Mouse (Mus musculus): ENCODE measurements around the gene Enpp3. TPM values are rescaled to one million over a fixed set of nuclear protein-coding genes. Genes with fewer than 3 reads are reported as not detected.
A peak's percentile ranks its signal among the peaks of the same experiment; 100 is the strongest.

The Enpp3 gene
- polyA plus RNA-seq, 1 experiment from 2014 or later = 7.2 TPM

DNA sequence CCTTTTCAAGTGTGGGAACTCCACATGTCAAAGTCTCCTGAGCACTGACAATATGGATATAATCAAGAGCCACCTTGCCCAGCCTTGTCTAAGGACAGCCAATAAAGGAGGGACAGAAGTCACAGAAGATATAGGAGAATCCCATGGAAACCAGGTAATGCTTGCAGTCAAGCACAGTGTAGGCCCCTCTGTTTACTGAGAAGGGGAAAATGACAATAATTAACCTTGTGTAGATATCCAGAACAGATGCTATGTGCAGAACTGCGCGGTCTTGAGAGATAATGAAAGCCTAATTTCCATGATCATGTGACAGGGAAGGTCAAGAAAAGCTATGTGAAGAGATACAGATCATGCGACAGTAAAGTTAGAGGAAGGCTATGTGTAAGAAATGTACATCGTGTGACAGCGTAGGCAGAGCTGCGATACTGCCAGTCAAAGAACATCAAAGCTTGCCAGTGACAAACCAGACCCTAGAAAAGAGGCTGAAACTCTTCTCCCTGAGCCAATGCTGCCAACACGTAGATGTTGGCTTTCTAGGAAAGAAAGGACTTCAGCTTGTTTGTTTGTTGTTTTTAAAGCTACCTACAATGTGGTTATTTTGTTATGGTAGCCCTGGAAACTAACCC lies 17.1 kb downstream of the Enpp3 start:
- no peak for DNase-seq (ENCODE audit: low spot score)
- Histone ChIP-seq H3K9ac (ENCODE audit: low read depth, low read length) (no peak overlapping the region), H3K4me2 (ENCODE audit: low read depth, low read length) (no peak overlapping the region), H3K9me3 (ENCODE audit: control insufficient read depth, low read length) (no peaks in the 10 kb centered on the region), H3K36me3 (ENCODE audit: control insufficient read depth, insufficient read depth, low read length) (no peaks in the 10 kb centered on the region), H3K4me1 (ENCODE audit: control insufficient read depth, insufficient read depth, low read length) (peaks cover 4% of the 10 kb centered on the region), H3K27ac (replicated peaks; ENCODE audit: low read depth, low read length) (no peak overlapping the region), H3K4me3 (ENCODE audit: low read depth, low read length) (no peak overlapping the region), H3K27me3 (replicated peaks; ENCODE audit: control insufficient read depth, insufficient read depth, low read length) (no peaks in the 10 kb centered on the region)
- ATAC-seq (ENCODE audit: low read depth) = no peak
- 83% methylated on average over 7 of the region's 7 CpGs for WGBS

DNA sequence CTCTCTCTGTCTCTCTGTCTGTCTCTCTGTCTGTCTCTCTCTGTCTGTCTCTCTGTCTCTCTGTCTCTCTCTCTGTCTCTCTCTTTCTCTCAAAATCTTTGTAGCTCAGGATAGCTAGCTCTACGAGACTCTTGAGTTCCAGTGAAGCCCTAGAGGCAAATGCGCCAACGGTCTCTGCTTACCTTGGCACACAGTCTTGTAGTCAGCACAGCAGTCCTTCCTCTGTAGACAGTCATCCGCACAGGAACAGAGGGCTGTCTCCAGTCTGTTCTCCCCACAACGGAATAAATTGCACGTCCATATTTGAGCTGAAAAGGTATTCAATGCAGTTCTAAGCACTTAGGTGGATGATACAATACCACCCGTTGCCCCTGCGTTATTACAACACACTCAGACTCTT lies 18.0 kb downstream of the Enpp3 start:
- no peak overlapping the region for H3K4me3 ChIP-seq (ENCODE audit: low read depth, low read length)
- H3K4me2 ChIP-seq (ENCODE audit: low read depth, low read length) = no peak overlapping the region
- no peak overlapping the region for H3K9ac ChIP-seq (ENCODE audit: low read depth, low read length)
- DNase-seq (ENCODE audit: low spot score) (no peak), ATAC-seq (ENCODE audit: low read depth) (no peak)
- H3K27ac ChIP-seq (replicated peaks; ENCODE audit: low read depth, low read length) = no peak overlapping the region
- peaks cover 4% of the 10 kb centered on the region for H3K4me1 ChIP-seq (ENCODE audit: control insufficient read depth, insufficient read depth, low read length)
- H3K9me3 ChIP-seq (ENCODE audit: control insufficient read depth, low read length) = no peaks in the 10 kb centered on the region
- H3K36me3 ChIP-seq (ENCODE audit: control insufficient read depth, insufficient read depth, low read length) = no peaks in the 10 kb centered on the region
- WGBS = 84% methylated on average over 8 of the region's 8 CpGs
- H3K27me3 ChIP-seq (replicated peaks; ENCODE audit: control insufficient read depth, insufficient read depth, low read length) = no peaks in the 10 kb centered on the region

DNA sequence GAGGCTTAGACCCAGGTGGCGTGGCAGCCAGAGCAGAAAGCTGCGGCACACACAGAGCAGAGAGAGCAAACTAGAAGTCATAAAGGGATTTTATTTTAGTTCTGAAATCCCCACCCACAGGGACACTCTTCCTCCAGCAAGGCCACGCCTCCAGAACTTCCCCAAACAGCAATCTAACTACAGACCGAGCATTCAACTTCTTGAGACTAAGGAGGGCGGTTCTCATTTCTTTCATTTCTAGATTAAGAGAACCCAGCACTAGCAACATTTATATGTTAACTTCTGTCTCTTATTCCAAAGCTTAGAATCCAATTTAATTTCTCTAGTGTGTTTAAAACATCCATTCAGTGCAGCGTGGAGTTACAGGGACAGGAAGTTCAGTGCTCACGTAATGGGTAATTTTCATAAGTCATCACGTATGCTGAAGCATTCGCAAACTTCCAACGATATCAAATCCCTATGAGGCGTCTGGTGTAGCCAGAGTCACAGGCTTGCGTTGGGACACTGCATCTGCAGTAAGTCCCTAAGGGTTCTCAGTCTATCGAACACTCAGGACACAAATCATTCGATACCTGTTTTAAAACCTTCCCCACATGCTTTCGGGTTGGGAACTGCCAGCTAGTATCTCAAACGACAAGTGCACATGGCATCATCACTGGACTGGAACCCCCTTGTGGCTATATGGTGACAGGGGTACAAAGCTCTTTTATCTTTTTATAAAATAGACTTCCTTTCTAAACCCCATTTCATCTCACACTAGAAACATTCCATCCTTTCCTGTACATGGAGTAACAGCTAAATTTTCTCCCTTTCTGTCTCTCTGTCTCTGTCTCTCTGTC lies 18.7 kb downstream of the Enpp3 start:
- ATAC-seq (ENCODE audit: low read depth) (no peak), DNase-seq (ENCODE audit: low spot score) (peak; percentile 49)
- Histone ChIP-seq H3K36me3 (ENCODE audit: control insufficient read depth, insufficient read depth, low read length) (no peaks in the 10 kb centered on the region), H3K27ac (replicated peaks; ENCODE audit: low read depth, low read length) (no peak overlapping the region), H3K4me2 (ENCODE audit: low read depth, low read length) (peak overlapping the region; percentile 3; the same call in 1 of the 2 replicates), H3K4me3 (ENCODE audit: low read depth, low read length) (no peak overlapping the region), H3K4me1 (ENCODE audit: control insufficient read depth, insufficient read depth, low read length) (peaks cover 4% of the 10 kb centered on the region), H3K9me3 (ENCODE audit: control insufficient read depth, low read length) (no peaks in the 10 kb centered on the region), H3K9ac (ENCODE audit: low read depth, low read length) (no peak overlapping the region), H3K27me3 (replicated peaks; ENCODE audit: control insufficient read depth, insufficient read depth, low read length) (no peaks in the 10 kb centered on the region)
- WGBS = 60% methylated on average over 16 of the region's 16 CpGs

DNA sequence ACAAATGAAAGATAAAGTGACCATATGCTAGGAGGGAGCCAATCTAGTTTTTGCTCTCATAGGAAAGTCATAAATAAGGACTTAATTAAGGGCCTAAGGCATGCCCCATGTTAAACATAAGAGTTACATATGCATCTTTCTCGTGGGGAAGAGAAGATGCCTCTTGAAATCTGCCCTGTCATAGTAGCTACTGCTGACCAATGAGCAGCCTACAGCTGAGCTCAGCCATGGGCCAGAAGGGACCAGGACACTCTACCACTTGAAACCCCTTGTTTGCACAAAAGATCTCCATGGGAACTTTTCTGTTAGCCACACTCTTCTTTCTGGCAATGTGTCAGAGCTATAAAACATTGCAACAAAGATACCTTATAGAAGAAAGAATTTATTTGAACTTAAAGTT lies 19.4 kb downstream of the Enpp3 start:
- H3K4me2 ChIP-seq (ENCODE audit: low read depth, low read length) = 0 out of 2 replicates have a peak overlapping the region, but pooled peaks have one; percentile 3
- ATAC-seq (ENCODE audit: low read depth) = no peak
- WGBS = 58% methylated on average over 1 of the region's 1 CpGs

DNA sequence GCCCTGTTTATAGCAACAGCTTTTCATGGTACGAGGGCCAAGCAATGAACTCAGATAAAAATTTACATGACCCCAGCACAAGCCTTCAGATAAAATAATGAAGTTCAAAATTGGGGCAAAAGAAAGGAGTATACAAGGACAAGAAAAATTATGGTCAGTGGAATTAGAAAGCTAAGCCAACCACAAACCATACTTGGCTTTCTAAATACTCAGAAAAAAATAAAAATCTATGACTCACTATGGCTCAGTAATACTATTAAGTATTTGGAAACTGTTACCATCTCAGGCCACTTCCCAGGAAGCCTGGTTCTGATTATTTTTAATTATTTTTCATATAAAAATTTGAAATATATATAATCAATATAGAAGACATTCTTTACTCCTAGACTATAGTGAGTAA lies 19.8 kb downstream of the Enpp3 start:
- H3K9ac ChIP-seq (ENCODE audit: low read depth, low read length) = no peak overlapping the region
- H3K36me3 ChIP-seq (ENCODE audit: control insufficient read depth, insufficient read depth, low read length) = no peaks in the 10 kb centered on the region
- no peak overlapping the region for H3K4me2 ChIP-seq (ENCODE audit: low read depth, low read length)
- no peak for ATAC-seq (ENCODE audit: low read depth)
- no peak for DNase-seq (ENCODE audit: low spot score)
- H3K9me3 ChIP-seq (ENCODE audit: control insufficient read depth, low read length) = no peaks in the 10 kb centered on the region
- peaks cover 4% of the 10 kb centered on the region for H3K4me1 ChIP-seq (ENCODE audit: control insufficient read depth, insufficient read depth, low read length)
- H3K4me3 ChIP-seq (ENCODE audit: low read depth, low read length) = no peak overlapping the region
- H3K27ac ChIP-seq (replicated peaks; ENCODE audit: low read depth, low read length) = no peak overlapping the region
- 72% methylated on average over 1 of the region's 1 CpGs for WGBS
- no peaks in the 10 kb centered on the region for H3K27me3 ChIP-seq (replicated peaks; ENCODE audit: control insufficient read depth, insufficient read depth, low read length)

More for the DNA sequence above, 19.4 kb downstream of the Enpp3 start:
- H3K9me3 ChIP-seq (ENCODE audit: control insufficient read depth, low read length) = no peaks in the 10 kb centered on the region
- H3K27ac ChIP-seq (replicated peaks; ENCODE audit: low read depth, low read length) = no peak overlapping the region; the same call in 1 of the 2 replicates
- H3K4me1 ChIP-seq (ENCODE audit: control insufficient read depth, insufficient read depth, low read length) = peaks cover 4% of the 10 kb centered on the region
- no peaks in the 10 kb centered on the region for H3K27me3 ChIP-seq (replicated peaks; ENCODE audit: control insufficient read depth, insufficient read depth, low read length)
- no peaks in the 10 kb centered on the region for H3K36me3 ChIP-seq (ENCODE audit: control insufficient read depth, insufficient read depth, low read length)
- H3K9ac ChIP-seq (ENCODE audit: low read depth, low read length) = no peak overlapping the region
- H3K4me3 ChIP-seq (ENCODE audit: low read depth, low read length) = no peak overlapping the region
- DNase-seq (ENCODE audit: low spot score) = no peak

DNA sequence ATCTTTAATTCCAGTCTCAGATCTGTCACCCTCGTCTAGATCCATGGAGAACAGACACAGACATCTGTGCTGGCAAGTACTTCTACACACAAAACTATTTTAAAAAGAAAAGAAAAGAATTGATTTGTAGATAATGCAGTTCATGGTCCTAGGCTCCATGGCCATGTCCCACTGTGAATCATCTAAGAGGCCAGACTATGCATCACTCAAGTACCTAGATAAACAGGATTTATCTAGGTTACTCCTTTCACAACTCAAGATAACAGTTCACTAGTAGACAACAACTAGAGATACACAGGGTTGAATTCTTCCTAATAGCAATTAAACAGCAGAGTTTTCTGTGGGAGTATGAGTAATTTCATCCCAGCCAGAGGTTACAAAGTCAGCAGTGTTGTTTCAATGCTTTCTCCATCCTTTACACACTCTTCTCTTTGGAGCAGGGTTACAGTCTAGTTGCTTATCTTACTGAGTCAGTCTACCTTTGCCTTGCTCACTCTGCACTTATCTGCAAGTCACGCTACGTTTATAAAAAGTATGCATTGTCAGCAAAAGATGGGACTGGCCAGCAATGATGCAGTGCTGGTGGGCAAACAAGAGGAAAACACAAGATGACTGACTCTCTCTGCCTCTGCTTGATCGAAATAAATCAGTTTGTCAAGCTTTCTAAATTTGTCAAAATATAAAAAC lies 20.5 kb downstream of the Enpp3 start:
- WGBS = 82% methylated on average over 4 of the region's 4 CpGs

DNA sequence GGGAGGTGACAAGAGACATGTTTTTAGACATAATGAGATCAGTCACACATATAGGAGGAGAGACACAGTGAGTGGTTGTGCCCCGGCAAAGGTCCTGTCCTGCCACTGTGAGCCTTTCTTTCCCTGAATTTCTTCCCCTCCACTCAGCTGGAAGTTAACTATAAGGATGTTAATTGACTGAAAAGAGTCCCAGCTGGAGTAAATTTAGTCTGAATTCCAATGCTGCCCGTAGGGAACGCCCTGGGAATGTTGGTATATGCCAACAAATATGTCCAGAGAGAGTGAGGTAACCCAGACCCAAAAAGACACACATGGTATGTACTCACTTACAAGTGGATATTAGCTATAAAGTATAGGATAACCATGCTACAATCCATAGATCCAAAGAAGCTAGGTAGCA lies 23.1 kb downstream of the Enpp3 start:
- Histone ChIP-seq H3K27me3 (replicated peaks; ENCODE audit: control insufficient read depth, insufficient read depth, low read length) (no peaks in the 10 kb centered on the region), H3K9ac (ENCODE audit: low read depth, low read length) (no peak overlapping the region), H3K9me3 (ENCODE audit: control insufficient read depth, low read length) (no peaks in the 10 kb centered on the region), H3K4me1 (ENCODE audit: control insufficient read depth, insufficient read depth, low read length) (peaks cover 4% of the 10 kb centered on the region), H3K4me3 (ENCODE audit: low read depth, low read length) (no peak overlapping the region), H3K36me3 (ENCODE audit: control insufficient read depth, insufficient read depth, low read length) (no peaks in the 10 kb centered on the region), H3K4me2 (ENCODE audit: low read depth, low read length) (no peak overlapping the region), H3K27ac (replicated peaks; ENCODE audit: low read depth, low read length) (no peak overlapping the region)
- DNase-seq (ENCODE audit: low spot score) = no peak
- 22% methylated on average over 3 of the region's 3 CpGs for WGBS
- ATAC-seq (ENCODE audit: low read depth) = no peak

More for the DNA sequence above, 20.5 kb downstream of the Enpp3 start:
- no peak overlapping the region for H3K9ac ChIP-seq (ENCODE audit: low read depth, low read length)
- no peak overlapping the region for H3K4me3 ChIP-seq (ENCODE audit: low read depth, low read length)
- H3K4me2 ChIP-seq (ENCODE audit: low read depth, low read length) = no peak overlapping the region
- H3K9me3 ChIP-seq (ENCODE audit: control insufficient read depth, low read length) = no peaks in the 10 kb centered on the region
- ATAC-seq (ENCODE audit: low read depth) (no peak), DNase-seq (ENCODE audit: low spot score) (no peak)
- no peaks in the 10 kb centered on the region for H3K27me3 ChIP-seq (replicated peaks; ENCODE audit: control insufficient read depth, insufficient read depth, low read length)
- H3K36me3 ChIP-seq (ENCODE audit: control insufficient read depth, insufficient read depth, low read length) = no peaks in the 10 kb centered on the region
- no peak overlapping the region for H3K27ac ChIP-seq (replicated peaks; ENCODE audit: low read depth, low read length)
- peaks cover 4% of the 10 kb centered on the region for H3K4me1 ChIP-seq (ENCODE audit: control insufficient read depth, insufficient read depth, low read length)

DNA sequence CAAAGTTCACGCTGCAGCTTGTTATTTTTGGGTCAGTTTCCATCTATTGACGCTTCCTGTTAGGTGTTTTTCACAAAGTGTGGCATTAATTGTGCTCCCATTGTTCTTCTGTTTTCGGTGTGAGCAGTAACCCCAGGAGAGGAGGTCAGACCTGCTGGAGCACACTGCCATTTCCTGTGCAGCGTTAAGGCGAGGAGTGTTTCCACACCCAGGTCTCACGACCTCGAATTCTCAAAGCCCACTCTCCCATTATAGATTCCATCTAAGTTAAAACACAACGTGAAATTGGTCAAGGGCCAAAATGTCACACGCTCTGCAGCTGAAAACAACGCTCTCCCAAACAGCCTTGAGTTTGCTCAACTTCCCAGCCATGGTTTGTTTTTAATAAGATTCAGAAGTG lies 32.0 kb downstream of the Enpp3 start:
- Histone ChIP-seq H3K4me3 (ENCODE audit: low read depth, low read length) (peak overlapping the region; percentile 8; the same call in 1 of the 2 replicates), H3K4me1 (ENCODE audit: control insufficient read depth, insufficient read depth, low read length) (peaks cover 7% of the 10 kb centered on the region), H3K9ac (ENCODE audit: low read depth, low read length) (no peak overlapping the region), H3K36me3 (ENCODE audit: control insufficient read depth, insufficient read depth, low read length) (no peaks in the 10 kb centered on the region), H3K27me3 (replicated peaks; ENCODE audit: control insufficient read depth, insufficient read depth, low read length) (no peaks in the 10 kb centered on the region), H3K4me2 (ENCODE audit: low read depth, low read length) (peak overlapping the region; percentile 38), H3K9me3 (ENCODE audit: control insufficient read depth, low read length) (no peaks in the 10 kb centered on the region), H3K27ac (replicated peaks; ENCODE audit: low read depth, low read length) (no peak overlapping the region)
- peak; percentile 59 for DNase-seq (ENCODE audit: low spot score)
- no peak for ATAC-seq (ENCODE audit: low read depth)
- 25% methylated on average over 10 of the region's 10 CpGs for WGBS

All from embryonic facial prominence, embryonic 14.5 days (tissue).